Mouse (Mus musculus) hindbrain, embryonic 16.5 days (tissue): ENCODE data around the gene Apmap. TPM values are rescaled to one million over a fixed set of nuclear protein-coding genes. Genes with fewer than 3 reads are reported as not detected.

Experiments used
- ATAC-seq: fragments of 200-750 bp; cut with Nextera tagmentation; 2 replicates; pipeline ENCODE4 v1.8.0; 2017; ENCODE audit warnings: moderate TSS enrichment, moderate library complexity
- H3K27ac ChIP-seq: fragments of 300-500 bp; sonication (generic); 2 replicates; pipeline ENCODE4 v1.5.1; 2014; ENCODE audit warnings: low read depth, mild to moderate bottlenecking, control low read depth, low read length, moderate library complexity
- H3K27me3 ChIP-seq: fragments of 300-500 bp; sonication (generic); replicated peaks from 2 replicates; pipeline ENCODE4 v1.6.1; 2014; ENCODE audit warnings: low read length; ENCODE audit not compliant: control insufficient read depth, insufficient read depth
- H3K36me3 ChIP-seq: fragments of 300-500 bp; sonication (generic); 2 replicates; pipeline ENCODE4 v1.6.1; 2014; ENCODE audit warnings: mild to moderate bottlenecking, low read length, moderate library complexity, mixed read lengths; ENCODE audit not compliant: control insufficient read depth, insufficient read depth
- H3K4me1 ChIP-seq: fragments of 300-500 bp; sonication (generic); 2 replicates; pipeline ENCODE4 v1.6.1; 2014; ENCODE audit warnings: low read depth, low read length; ENCODE audit not compliant: control insufficient read depth, insufficient read depth
- H3K4me2 ChIP-seq: fragments of 300-500 bp; sonication (generic); 2 replicates; pipeline ENCODE4 v1.6.1; 2014; ENCODE audit warnings: mild to moderate bottlenecking, low read length, control low read depth, moderate library complexity
- H3K4me3 ChIP-seq: fragments of 300-500 bp; sonication (generic); 2 replicates; pipeline ENCODE4 v1.5.1; 2014; ENCODE audit warnings: mild to moderate bottlenecking, low read length, control low read depth, moderate library complexity
- H3K9ac ChIP-seq: fragments of 300-500 bp; sonication (generic); 2 replicates; pipeline ENCODE4 v1.6.1; 2014; ENCODE audit warnings: low read depth, mild to moderate bottlenecking, control low read depth, low read length, moderate library complexity
- H3K9me3 ChIP-seq: fragments of 300-500 bp; sonication (generic); 2 replicates; pipeline ENCODE4 v1.6.1; 2014; ENCODE audit warnings: mild to moderate bottlenecking, low read length, moderate library complexity; ENCODE audit not compliant: control insufficient read depth
- WGBS: fragments of 180-500 bp; shearing (Covaris S2); extraction: QIAGEN DNeasy Blood & Tissue Kit; methylation state at CpG from one replicate; pipeline ENCODE4 v1.1.7; 2014; 5-methylcytosine and 5-hydroxymethylcytosine counted together
- polyA plus RNA-seq: library from polyadenylated mRNA; unstranded; fragments of >200 nt; fragmentation: Nextera tagmentation; extraction: Ambion mirVana; gene quantifications from 2 replicates; pipeline ENCODE4 v1.2.1, GENCODE M21; 2015

Gene Apmap
- polyA plus RNA-seq = 43.9 and 44.0 TPM in 2 replicates

- no peaks in the 10 kb centered on the region for H3K36me3 ChIP-seq
- ATAC-seq = peak; percentile 98
- under 1% methylated on average over 42 of the region's 42 CpGs for WGBS
- peak within 1 kb of the TSS; percentile 99 for H3K4me3 ChIP-seq
- peak within 1 kb of the TSS; percentile 74 for H3K4me2 ChIP-seq
- peak within 1 kb of the TSS; percentile 95 for H3K9ac ChIP-seq
- no peaks in the 10 kb centered on the region for H3K9me3 ChIP-seq
- peaks cover 12% of the 10 kb centered on the region for H3K4me1 ChIP-seq
- H3K27ac ChIP-seq = peak within 1 kb of the TSS; percentile 75
- no peaks in the 10 kb centered on the region for H3K27me3 ChIP-seq
These were observed at the start of gene Apmap for GRCm38 (mm10) chr2:150608087-150608799. Gene Apmap, minus strand, starts transcription at chr2:150608567.

- Histone ChIP-seq H3K9ac (no peak overlapping the region), H3K4me2 (no peak overlapping the region), H3K27me3 (no peaks in the 10 kb centered on the region), H3K4me1 (no peaks in the 10 kb centered on the region), H3K4me3 (no peak overlapping the region), H3K36me3 (no peaks in the 10 kb centered on the region), H3K27ac (peak overlapping the region; percentile 65), H3K9me3 (peaks cover 2% of the 10 kb centered on the region; the same call in 1 of the 2 replicates)
- peak; percentile 83 for ATAC-seq
- 32% methylated on average over 8 of the region's 8 CpGs for WGBS
These were observed 48.8 kb upstream of the Apmap start for GRCm38 (mm10) chr2:150656975-150657768.

DNA sequence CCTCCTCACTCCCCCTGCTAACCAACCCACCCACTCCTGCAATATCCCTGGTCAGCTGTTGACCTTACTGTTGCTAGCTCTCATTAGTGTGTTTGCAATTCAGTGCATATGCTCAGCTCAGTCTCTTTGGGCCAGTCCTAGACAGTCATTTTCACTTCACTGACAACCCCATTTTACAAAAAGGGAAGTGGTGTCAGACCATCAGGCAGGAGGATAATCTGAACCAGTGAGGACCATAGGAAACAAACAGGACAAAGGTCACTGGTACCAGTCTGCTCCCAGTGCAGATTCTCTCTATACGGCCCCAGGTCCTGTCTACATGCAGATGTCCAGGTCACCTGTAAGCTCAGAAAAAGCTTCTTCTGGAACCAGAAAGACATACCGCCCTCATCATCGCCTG, 47.7 kb upstream of the Apmap start:
- H3K27me3 ChIP-seq = no peaks in the 10 kb centered on the region
- WGBS = 93% methylated on average over 3 of the region's 3 CpGs
- no peaks in the 10 kb centered on the region; the same call in 1 of the 2 replicates for H3K4me1 ChIP-seq
- no peak for ATAC-seq
- peaks cover 2% of the 10 kb centered on the region; the same call in 1 of the 2 replicates for H3K9me3 ChIP-seq
- no peaks in the 10 kb centered on the region for H3K36me3 ChIP-seq
- H3K4me2 ChIP-seq = no peak overlapping the region
- H3K27ac ChIP-seq = no peak overlapping the region; the same call in 1 of the 2 replicates
- no peak overlapping the region for H3K4me3 ChIP-seq
- no peak overlapping the region for H3K9ac ChIP-seq

GRCm38 (mm10) chr2:150655290-150655689, 46.9 kb upstream of the Apmap start:
- no peak overlapping the region for H3K9ac ChIP-seq

DNA sequence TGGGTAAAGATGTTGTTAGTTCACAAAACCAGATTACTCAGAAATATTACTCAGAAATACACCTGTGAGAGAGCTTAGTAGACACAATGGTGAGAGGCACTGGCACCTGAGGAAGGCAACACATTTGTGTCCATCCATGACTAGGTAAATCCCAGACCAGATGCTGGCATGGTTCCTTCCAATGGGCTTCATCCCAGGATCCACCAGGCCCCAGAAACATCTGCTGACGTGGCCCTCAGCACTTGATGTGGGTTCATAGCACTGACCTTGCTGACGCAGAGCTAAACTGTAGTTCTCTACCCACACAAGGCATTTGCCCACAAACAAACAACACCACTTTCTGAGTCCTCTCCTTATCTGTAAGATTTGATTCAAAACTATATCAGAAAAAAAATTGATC, 46.4 kb upstream of the Apmap start:
- Histone ChIP-seq H3K27ac (no peak overlapping the region), H3K4me1 (peaks cover 6% of the 10 kb centered on the region), H3K27me3 (no peaks in the 10 kb centered on the region), H3K4me2 (no peak overlapping the region), H3K36me3 (no peaks in the 10 kb centered on the region), H3K4me3 (no peak overlapping the region), H3K9ac (no peak overlapping the region), H3K9me3 (peaks cover 2% of the 10 kb centered on the region; the same call in 1 of the 2 replicates)
- WGBS = 95% methylated on average over 2 of the region's 2 CpGs
- ATAC-seq = no peak

More at GRCm38 (mm10) chr2:150655290-150655689, 46.9 kb upstream of the Apmap start:
- ATAC-seq = no peak
- no peaks in the 10 kb centered on the region for H3K27me3 ChIP-seq
- peaks cover 2% of the 10 kb centered on the region; the same call in 1 of the 2 replicates for H3K9me3 ChIP-seq
- no peak overlapping the region for H3K27ac ChIP-seq
- H3K4me3 ChIP-seq = no peak overlapping the region
- H3K4me1 ChIP-seq = peaks cover 4% of the 10 kb centered on the region
- whole genome bisulfite sequencing = 78% methylated on average over 6 of the region's 6 CpGs
- no peaks in the 10 kb centered on the region for H3K36me3 ChIP-seq
- no peak overlapping the region for H3K4me2 ChIP-seq

- Histone ChIP-seq H3K4me1 (peaks cover 10% of the 10 kb centered on the region), H3K27ac (no peak overlapping the region), H3K9ac (no peak overlapping the region), H3K4me2 (no peak overlapping the region), H3K27me3 (no peaks in the 10 kb centered on the region), H3K4me3 (no peak overlapping the region), H3K36me3 (no peaks in the 10 kb centered on the region), H3K9me3 (peaks cover 2% of the 10 kb centered on the region; the same call in 1 of the 2 replicates)
- peak; percentile 2; the same call in 1 of the 2 replicates for ATAC-seq
- 59% methylated on average over 9 of the region's 9 CpGs for WGBS
These were observed 43.0 kb upstream of the Apmap start for GRCm38 (mm10) chr2:150651366-150651765.

DNA sequence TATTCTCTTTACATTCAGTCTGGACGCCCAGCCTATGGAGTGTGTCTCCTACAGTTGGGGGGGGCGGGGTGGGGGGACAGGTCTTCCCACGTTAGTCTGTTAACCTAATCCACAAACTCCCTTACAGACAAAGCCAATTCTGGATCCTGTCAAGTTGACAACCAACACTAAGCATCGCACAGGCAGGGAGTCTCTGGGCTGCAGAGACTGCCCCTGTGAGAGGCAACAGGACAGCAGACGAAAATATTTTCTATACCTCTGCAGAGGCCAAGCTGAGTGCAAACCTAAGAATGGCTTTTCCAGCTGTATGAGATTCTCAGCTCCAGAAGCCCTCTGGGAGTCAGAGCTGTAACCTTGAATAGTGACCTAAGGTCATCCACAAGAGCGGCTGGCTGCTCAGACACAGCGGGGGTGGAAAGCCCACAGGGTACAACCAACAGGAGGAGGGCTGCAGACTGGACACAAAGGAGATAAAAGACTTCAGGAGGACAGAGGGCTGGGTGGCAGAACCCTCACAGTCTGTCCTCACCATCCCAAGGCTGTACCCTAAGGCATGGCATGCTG, 42.2 kb upstream of the Apmap start:
- ATAC-seq = peak; percentile 41; the same call in 1 of the 2 replicates
- Histone ChIP-seq H3K4me2 (no peak overlapping the region), H3K27ac (no peak overlapping the region), H3K4me3 (no peak overlapping the region), H3K4me1 (peaks cover 10% of the 10 kb centered on the region), H3K27me3 (no peaks in the 10 kb centered on the region), H3K36me3 (no peaks in the 10 kb centered on the region), H3K9me3 (peaks cover 2% of the 10 kb centered on the region; the same call in 1 of the 2 replicates), H3K9ac (no peak overlapping the region)
- 12% methylated on average over 7 of the region's 7 CpGs for WGBS

- 0 out of 2 replicates have a peak overlapping the region, but pooled peaks have one; percentile 13 for H3K9ac ChIP-seq
- H3K4me1 ChIP-seq = peaks cover 10% of the 10 kb centered on the region
- no peak overlapping the region for H3K4me3 ChIP-seq
- 48% methylated on average over 13 of the region's 13 CpGs for WGBS
- H3K27ac ChIP-seq = peak overlapping the region; percentile 64
- H3K27me3 ChIP-seq = no peaks in the 10 kb centered on the region
- ATAC-seq = no peak
- no peaks in the 10 kb centered on the region for H3K9me3 ChIP-seq
- no peak overlapping the region for H3K4me2 ChIP-seq
- H3K36me3 ChIP-seq = no peaks in the 10 kb centered on the region
These were observed 40.0 kb upstream of the Apmap start for GRCm38 (mm10) chr2:150648300-150648895.
